Mouse (Mus musculus): ENCODE results near the gene Plcl2. TPM values are rescaled to one million over a fixed set of nuclear protein-coding genes. Genes with fewer than 3 reads are reported as not detected.
"Not testable (repeated sequence)": the region's sequence is repeated elsewhere in the genome, so short reads cannot be mapped to it uniquely, and the experiment has no call there.

Gene Plcl2
- total RNA-seq, 2 experiments from 2014 or later: 27.0 to 32.7 TPM

- no peak for DNase-seq
Observed at GRCm38 (mm10) chr17:50625584-50625983, 116.4 kb downstream of the Plcl2 start.

- no peak for DNase-seq
Observed at GRCm38 (mm10) chr17:50627658-50628057, 118.5 kb downstream of the Plcl2 start.

GRCm38 (mm10) chr17:50628716-50629115 is 119.5 kb downstream of the Plcl2 start:
- DNase-seq: no peak

GRCm38 (mm10) chr17:50630992-50631391 is 121.8 kb downstream of the Plcl2 start:
- DNase-seq: not testable (repeated sequence)

GRCm38 (mm10) chr17:50634008-50634871 is 125.0 kb downstream of the Plcl2 start:
- DNase-seq: no peak

- no peak for DNase-seq
Observed at GRCm38 (mm10) chr17:50635961-50636585, 126.9 kb downstream of the Plcl2 start.

GRCm38 (mm10) chr17:50638791-50639190 is 129.6 kb downstream of the Plcl2 start:
- DNase-seq: no peak

- DNase-seq: no peak
Observed at GRCm38 (mm10) chr17:50641076-50641610, 131.9 kb downstream of the Plcl2 start.

GRCm38 (mm10) chr17:50641879-50642278 is 132.7 kb downstream of the Plcl2 start:
- no peak for DNase-seq

GRCm38 (mm10) chr17:50643356-50643755 is 134.2 kb downstream of the Plcl2 start:
- peak; percentile 54 for DNase-seq

- no peak for DNase-seq
Observed at GRCm38 (mm10) chr17:50643989-50644388, 134.8 kb downstream of the Plcl2 start.

- DNase-seq: not testable (repeated sequence)
Observed at GRCm38 (mm10) chr17:50648141-50648540, 138.9 kb downstream of the Plcl2 start.

- no peak for DNase-seq
Observed at GRCm38 (mm10) chr17:50648757-50649419, 139.7 kb downstream of the Plcl2 start.

- DNase-seq: no peak
Observed at GRCm38 (mm10) chr17:50650535-50651223, 141.5 kb downstream of the Plcl2 start.

GRCm38 (mm10) chr17:50654741-50655415 is 145.7 kb downstream of the Plcl2 start:
- DNase-seq: no peak

- peak; percentile 60 for DNase-seq
Observed at GRCm38 (mm10) chr17:50655416-50655776, 146.2 kb downstream of the Plcl2 start.

- DNase-seq: no peak
Observed at GRCm38 (mm10) chr17:50657321-50657720, 148.1 kb downstream of the Plcl2 start.

- no peak for DNase-seq
Observed at GRCm38 (mm10) chr17:50658901-50659300, 149.7 kb downstream of the Plcl2 start.

GRCm38 (mm10) chr17:50667596-50667995 is 158.4 kb downstream of the Plcl2 start:
- no peak for DNase-seq

GRCm38 (mm10) chr17:50668681-50669208 is 159.5 kb downstream of the Plcl2 start:
- no peak for DNase-seq

GRCm38 (mm10) chr17:50671416-50671815 is 162.2 kb downstream of the Plcl2 start:
- DNase-seq: no peak

Data from gastrocnemius, postnatal 25 days (tissue).